Mouse (Mus musculus) gastrocnemius, adult 2 months (tissue): Measurements from ENCODE around the gene Qars. TPM values are rescaled to one million over a fixed set of nuclear protein-coding genes. Genes with fewer than 3 reads are reported as not detected.

Experiments used
- DNase-seq: peaks from one replicate; pipeline ENCODE4 v3.0.0; 2022
- H3K27ac ChIP-seq: fragments of 200-600 bp; 2 replicates; pipeline ENCODE4 v1.8.1; 2022; ENCODE audit warnings: mild to moderate bottlenecking
- H3K4me3 ChIP-seq: fragments of 200-600 bp; 2 replicates; pipeline ENCODE4 v1.8.1; 2022; ENCODE audit warnings: mild to moderate bottlenecking, moderate library complexity
- CTCF ChIP-seq: fragments of 200-600 bp; IDR thresholded peaks from 2 replicates; pipeline ENCODE4 v1.8.1; 2022; ENCODE audit warnings: antibody characterized with exemption, mild to moderate bottlenecking, moderate library complexity
- intact Hi-C: fragments of 180-260 bp; cut with DNase I; formaldehyde crosslinking; loops from one replicate; pipeline ENCODE4 v1.15.1; 2025
- total RNA-seq, 2 experiments: library from RNA; stranded (reverse); gene quantifications; 2 replicates each; pipeline ENCODE4 v1.2.3; 2021

The Qars gene
- total RNA-seq, 2 experiments from 2014 or later = 75.4 to 80.6 TPM

- peak; percentile 90 for DNase-seq
- TF ChIP-seq CTCF = no peak
- intact Hi-C loops = loop anchor here (5.0 kb wide), 1 partner anchor 50 kb away; the partner anchor contains the start of genes Dalrd3 and Ndufaf3
- H3K27ac ChIP-seq = peak overlapping the region; percentile 98
- H3K4me3 ChIP-seq = peak overlapping the region; percentile 85
These were observed 9.9 kb downstream of the Qars start for GRCm38 (mm10) chr9:108517253-108517930.

DNA sequence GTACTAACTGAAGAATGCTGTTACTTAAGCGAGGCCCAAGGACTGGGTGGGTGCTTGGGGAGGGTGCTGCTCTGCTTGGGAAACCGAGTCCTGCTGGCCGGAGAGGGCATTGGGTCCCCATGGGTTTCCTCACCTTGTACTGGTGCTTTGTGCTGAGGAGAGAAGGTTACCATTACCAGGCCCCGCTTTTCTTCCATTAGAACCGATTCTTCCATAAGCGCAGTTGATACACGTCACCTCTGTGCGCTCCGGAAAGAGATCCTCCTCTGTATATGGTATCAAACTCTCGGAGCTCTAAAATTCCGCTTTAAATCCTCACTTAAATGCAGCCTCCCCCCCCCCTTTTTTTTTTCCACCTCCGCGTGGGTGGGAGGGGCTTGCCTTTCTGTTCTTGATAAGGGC lies 10.4 kb downstream of the Qars start:
- Histone ChIP-seq H3K4me3 (peak overlapping the region; percentile 85), H3K27ac (peak overlapping the region; percentile 98)
- intact Hi-C loops = loop anchor here (5.0 kb wide), 1 partner anchor 49 kb away; the partner anchor contains the start of genes Dalrd3 and Ndufaf3
- no peak for DNase-seq
- TF ChIP-seq CTCF = no peak

DNA sequence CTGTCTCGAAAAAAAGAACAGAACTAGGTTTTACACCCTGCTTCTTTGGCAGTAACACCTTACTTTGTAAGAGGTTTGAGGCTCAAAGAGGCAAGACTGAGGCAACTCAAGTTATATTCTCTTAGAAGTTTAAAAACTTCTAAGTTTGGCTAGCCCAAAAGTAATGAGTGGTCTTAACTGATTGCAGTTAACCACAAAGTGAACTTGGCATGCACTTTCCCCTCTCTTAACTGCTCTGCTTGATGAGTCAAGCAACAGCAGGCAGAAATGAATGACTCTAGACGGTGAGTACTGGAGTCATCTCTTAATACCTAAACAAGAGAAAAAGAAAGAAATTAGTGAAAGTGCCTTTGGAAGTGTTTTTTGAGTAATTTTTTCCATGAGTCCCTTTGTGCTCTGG lies 14.1 kb downstream of the Qars start:
- H3K4me3 ChIP-seq = no peak overlapping the region
- H3K27ac ChIP-seq = no peak overlapping the region
- no peak for TF ChIP-seq CTCF
- no peak for DNase-seq
- intact Hi-C loops = no loop called here

- TF ChIP-seq CTCF = no peak
- Histone ChIP-seq H3K27ac (no peak overlapping the region), H3K4me3 (no peak overlapping the region)
- intact Hi-C loops = no loop called here
- DNase-seq = no peak
These were observed 15.8 kb downstream of the Qars start for GRCm38 (mm10) chr9:108523341-108523740.

- intact Hi-C loops = loop anchor here (5.0 kb wide), 1 partner anchor 37 kb away; the partner anchor contains the start of gene Impdh2
- peak overlapping the region; percentile 6; the same call in 1 of the 2 replicates for H3K27ac ChIP-seq
- DNase-seq = no peak
- peak overlapping the region; percentile 17 for H3K4me3 ChIP-seq
- no peak for TF ChIP-seq CTCF
These were observed 17.9 kb downstream of the Qars start for GRCm38 (mm10) chr9:108525400-108525799.

DNA sequence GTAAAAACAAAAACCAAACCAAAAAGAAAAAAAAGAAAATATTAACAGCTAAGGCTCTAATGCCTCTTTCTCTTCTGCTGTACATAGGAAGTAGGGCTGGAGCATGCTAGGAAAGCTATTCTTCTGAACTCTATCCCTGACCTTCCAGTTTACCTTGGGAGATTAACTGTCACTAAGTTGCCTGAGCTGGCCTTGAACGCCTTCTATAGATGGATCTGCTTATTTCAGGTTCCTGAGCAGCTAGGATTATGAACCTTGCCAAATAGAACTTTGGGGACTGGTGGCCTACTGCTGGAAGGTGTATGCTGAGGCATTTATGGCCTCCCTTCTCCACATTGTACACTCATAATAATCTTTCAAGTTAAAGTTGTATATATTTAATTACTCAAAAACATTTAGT lies 23.4 kb downstream of the Qars start:
- DNase-seq = no peak
- H3K4me3 ChIP-seq = no peak overlapping the region
- no peak overlapping the region for H3K27ac ChIP-seq
- intact Hi-C loops = no loop called here
- TF ChIP-seq CTCF = no peak

DNA sequence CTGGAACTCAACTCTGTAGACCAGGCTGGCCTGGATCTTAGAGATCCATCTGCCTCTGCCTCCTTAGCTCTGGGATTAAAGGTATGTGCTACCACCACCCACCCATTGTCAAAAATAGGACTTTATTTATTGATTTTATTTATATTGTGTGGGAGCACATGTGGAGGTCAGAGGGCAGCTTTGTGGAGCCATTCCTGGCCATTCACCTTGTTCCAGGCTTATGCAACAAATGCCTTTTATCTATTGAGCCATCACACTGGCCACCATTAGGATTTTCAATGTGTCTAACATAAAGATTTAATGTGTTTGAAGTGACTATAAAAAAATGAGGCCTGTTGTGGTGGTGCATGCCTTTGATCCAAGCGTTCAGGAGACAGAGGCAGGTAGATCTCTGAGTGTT lies 24.0 kb downstream of the Qars start:
- intact Hi-C loops = no loop called here
- Histone ChIP-seq H3K27ac (no peak overlapping the region), H3K4me3 (no peak overlapping the region)
- TF ChIP-seq CTCF = no peak
- no peak for DNase-seq

- no peak overlapping the region for H3K4me3 ChIP-seq
- DNase-seq = no peak
- intact Hi-C loops = no loop called here
- no peak for TF ChIP-seq CTCF
- no peak overlapping the region for H3K27ac ChIP-seq
These were observed 33.3 kb downstream of the Qars start for GRCm38 (mm10) chr9:108540846-108541245.

DNA sequence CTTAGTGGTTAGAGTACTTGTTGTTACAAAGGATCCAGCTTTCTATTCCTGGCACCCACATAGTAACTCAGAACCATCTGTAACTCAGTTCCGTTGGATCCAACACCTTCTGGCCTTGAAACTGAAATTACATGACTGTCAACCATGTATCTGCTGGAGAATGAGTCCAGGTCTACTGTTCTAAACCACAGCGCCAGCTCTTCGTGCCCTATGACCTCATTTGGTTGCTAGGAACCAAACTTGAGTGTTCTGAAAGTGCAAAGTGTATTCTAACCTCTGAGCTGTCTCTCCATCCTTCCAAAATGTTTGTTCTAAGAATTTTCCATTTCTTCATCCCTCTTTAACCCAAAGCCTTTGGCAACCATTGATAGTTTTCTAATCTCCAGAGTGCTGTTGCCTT lies 38.5 kb downstream of the Qars start:
- Histone ChIP-seq H3K27ac (no peak overlapping the region), H3K4me3 (no peak overlapping the region)
- intact Hi-C loops = no loop called here
- DNase-seq = no peak
- no peak for TF ChIP-seq CTCF

DNA sequence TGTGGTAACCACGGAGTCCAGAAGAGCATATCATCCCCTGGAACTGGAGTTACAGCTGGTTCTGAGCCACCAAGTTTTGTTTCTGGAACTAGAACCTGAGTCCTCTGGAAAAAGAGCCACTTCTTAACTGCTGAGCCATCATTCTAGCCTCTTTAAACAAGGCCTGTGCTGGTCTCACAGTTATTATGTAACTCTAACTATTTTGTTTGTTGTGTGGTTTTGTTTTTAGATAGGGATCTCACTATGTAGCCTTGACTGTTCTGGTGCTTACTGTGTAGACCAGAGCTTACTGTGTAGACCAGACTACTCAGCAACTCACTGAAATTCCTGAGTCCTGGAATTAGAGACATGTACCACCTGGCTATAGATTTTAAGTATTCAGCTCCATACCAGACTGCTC lies 39.4 kb downstream of the Qars start:
- no peak for DNase-seq
- Histone ChIP-seq H3K4me3 (no peak overlapping the region), H3K27ac (no peak overlapping the region)
- no peak for TF ChIP-seq CTCF
- intact Hi-C loops = no loop called here

GRCm38 (mm10) chr9:108559169-108559568 lies 51.7 kb downstream of the Qars start:
- H3K4me3 ChIP-seq = no peak overlapping the region
- TF ChIP-seq CTCF = no peak
- intact Hi-C loops = no loop called here
- H3K27ac ChIP-seq = no peak overlapping the region
- no peak for DNase-seq

DNA sequence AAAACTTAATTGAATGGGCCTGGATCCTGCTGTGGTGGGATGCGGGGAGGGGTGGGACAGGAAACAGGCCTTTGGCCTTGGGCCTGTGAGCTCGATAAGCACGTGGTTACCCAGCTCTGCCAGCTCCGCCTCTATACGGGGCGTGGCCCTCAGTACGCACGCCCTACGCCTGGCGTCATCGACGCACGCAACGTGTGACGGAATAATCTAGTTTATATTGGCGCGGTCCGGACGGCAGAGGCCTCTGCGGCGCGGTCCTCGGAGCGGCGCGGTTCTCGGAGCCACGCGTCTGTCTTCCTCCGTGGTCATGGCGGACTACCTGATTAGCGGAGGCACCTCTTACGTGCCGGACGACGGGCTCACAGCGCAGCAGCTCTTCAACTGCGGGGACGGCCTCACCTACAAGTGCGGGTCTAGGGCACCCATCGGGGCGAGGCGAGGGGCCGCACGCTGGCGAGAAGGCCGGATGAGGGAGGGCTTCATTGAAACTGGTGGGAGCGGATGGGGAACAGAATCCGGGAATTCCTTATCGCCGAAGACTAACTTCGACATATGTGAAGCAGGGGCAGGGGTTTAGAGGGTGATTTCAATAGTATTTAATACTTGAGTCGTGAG lies 52.8 kb downstream of the Qars start, which contains the start of gene Impdh2:
TSS of gene Impdh2 (plus strand) at position 60 of the 615 bp plus-strand sequence.
- TF ChIP-seq CTCF = no peak
- DNase-seq = peak; percentile 96
- H3K27ac ChIP-seq = peak within 1 kb of the TSS; percentile 92
- intact Hi-C loops = loop anchor here (1.0 to 5.0 kb wide), 2 partner anchors 18 to 33 kb away; partner anchors contain the start of gene Wdr6
- H3K4me3 ChIP-seq = peak within 1 kb of the TSS; percentile 76

GRCm38 (mm10) chr9:108563671-108564070 lies 56.2 kb downstream of the Qars start:
- DNase-seq = no peak
- TF ChIP-seq CTCF = no peak
- Histone ChIP-seq H3K4me3 (no peak overlapping the region), H3K27ac (no peak overlapping the region)
- intact Hi-C loops = loop anchor here (5.0 kb wide), 1 partner anchor 36 kb away; no protein-coding TSS in a partner anchor
